Mouse (Mus musculus) embryonic facial prominence, embryonic 12.5 days (tissue): ENCODE results near the gene Zmpste24. TPM values are rescaled to one million over a fixed set of nuclear protein-coding genes. Genes with fewer than 3 reads are reported as not detected.

ENCODE experiments used
- ATAC-seq: fragments of 200-750 bp; cut with Nextera tagmentation; 2 replicates; pipeline ENCODE4 v1.8.0; 2017; ENCODE audit not compliant: insufficient number of reproducible peaks, insufficient read depth, low FRiP score, low TSS enrichment
- H3K27ac ChIP-seq: fragments of 300-500 bp; sonication (generic); 2 replicates; pipeline ENCODE4 v1.5.1; 2016; ENCODE audit warnings: mild to moderate bottlenecking
- H3K27me3 ChIP-seq: fragments of 300-500 bp; sonication (generic); 2 replicates; pipeline ENCODE4 v1.6.1; 2016; ENCODE audit warnings: mild to moderate bottlenecking, moderate library complexity
- H3K36me3 ChIP-seq: fragments of 300-500 bp; sonication (generic); 2 replicates; pipeline ENCODE4 v1.6.1; 2016; ENCODE audit warnings: mild to moderate bottlenecking
- H3K4me1 ChIP-seq: fragments of 300-500 bp; sonication (generic); 2 replicates; pipeline ENCODE4 v1.6.1; 2016
- H3K4me2 ChIP-seq: fragments of 300-500 bp; sonication (generic); replicated peaks from 2 replicates; pipeline ENCODE4 v1.6.1; 2016; ENCODE audit warnings: mild to moderate bottlenecking, moderate library complexity
- H3K4me3 ChIP-seq: fragments of 300-500 bp; sonication (generic); 2 replicates; pipeline ENCODE4 v1.5.1; 2016; ENCODE audit warnings: mild to moderate bottlenecking
- H3K9ac ChIP-seq: fragments of 300-500 bp; sonication (generic); 2 replicates; pipeline ENCODE4 v1.6.1; 2016; ENCODE audit warnings: mild to moderate bottlenecking, moderate library complexity
- H3K9me3 ChIP-seq: fragments of 300-500 bp; sonication (generic); 2 replicates; pipeline ENCODE4 v1.6.1; 2016; ENCODE audit warnings: mild to moderate bottlenecking, moderate library complexity
- WGBS: fragments of 180-500 bp; shearing (Covaris S2); methylation state at CpG from one replicate; pipeline ENCODE4 v1.1.7; 2016; 5-methylcytosine and 5-hydroxymethylcytosine counted together
- polyA plus RNA-seq: library from polyadenylated mRNA; unstranded; fragments of >200 nt; fragmentation: Nextera tagmentation; extraction: Ambion mirVana; gene quantifications from 2 replicates; pipeline ENCODE4 v1.2.1, GENCODE M21; 2016

Zmpste24 gene
- polyA plus RNA-seq, 1 experiment from 2014 or later: 25.2 TPM

GRCm38 (mm10) chr4:121056342-121056741, 41.7 kb downstream of the Zmpste24 start:
- no peak overlapping the region for H3K4me3 ChIP-seq
- WGBS: 47% methylated on average over 3 of the region's 3 CpGs
- no peak overlapping the region for H3K9ac ChIP-seq
- no peaks in the 10 kb centered on the region for H3K4me1 ChIP-seq
- no peak for ATAC-seq
- peaks cover 23% of the 10 kb centered on the region for H3K36me3 ChIP-seq
- H3K27me3 ChIP-seq: 0 out of 2 replicates have a peak, but pooled peaks cover 5% of the 10 kb centered on the region
- no peak overlapping the region for H3K4me2 ChIP-seq
- no peak overlapping the region for H3K27ac ChIP-seq
- H3K9me3 ChIP-seq: no peaks in the 10 kb centered on the region

DNA sequence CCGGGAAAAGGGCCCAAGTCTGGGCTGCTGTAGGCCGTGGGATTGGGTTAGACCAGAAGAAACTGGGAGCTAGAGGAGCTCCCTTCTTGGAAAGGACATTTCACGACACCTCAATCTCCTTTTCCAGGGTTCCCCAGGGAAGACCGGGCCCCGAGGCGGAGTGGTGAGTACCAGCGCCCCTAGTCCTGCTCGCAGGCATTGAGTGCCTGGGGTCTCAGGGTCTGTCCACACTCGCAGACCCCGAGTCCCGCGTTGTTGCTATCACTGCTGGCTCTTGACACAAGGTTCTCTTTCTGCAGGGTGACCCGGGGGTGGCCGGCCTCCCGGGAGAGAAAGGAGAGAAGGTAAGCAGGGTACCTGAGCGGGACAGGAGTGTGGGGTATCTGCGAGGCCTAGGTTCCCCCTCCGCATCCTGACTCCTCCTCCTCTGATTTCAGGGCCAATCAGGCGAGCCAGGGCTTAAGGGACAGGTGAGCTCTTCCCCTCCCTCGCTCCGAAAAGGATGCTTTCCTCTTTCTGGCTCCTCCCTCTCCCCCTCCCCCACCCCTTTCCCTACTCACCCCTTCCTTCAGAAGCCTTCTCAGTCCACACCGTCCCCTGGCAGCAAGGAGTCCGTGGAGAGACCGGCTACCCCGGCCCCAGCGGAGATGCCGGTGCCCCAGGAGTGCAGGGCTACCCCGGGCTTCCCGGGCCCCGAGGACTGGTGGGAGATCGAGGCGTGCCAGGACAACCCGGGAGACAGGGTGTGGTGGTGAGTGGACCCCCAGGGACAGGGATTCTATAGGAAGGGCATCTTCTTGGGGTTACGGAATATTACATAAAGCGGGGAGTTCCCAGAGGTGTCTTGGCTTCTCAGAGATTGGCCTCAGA, 45.4 kb downstream of the Zmpste24 start:
- Histone ChIP-seq H3K9me3 (no peaks in the 10 kb centered on the region), H3K36me3 (peaks cover 9% of the 10 kb centered on the region; the same call in 1 of the 2 replicates), H3K27me3 (0 out of 2 replicates have a peak, but pooled peaks cover 5% of the 10 kb centered on the region), H3K4me2 (peak overlapping the region; percentile 45), H3K9ac (peak overlapping the region; percentile 4; the same call in 1 of the 2 replicates), H3K27ac (no peak overlapping the region), H3K4me3 (peak overlapping the region; percentile 9; the same call in 1 of the 2 replicates), H3K4me1 (no peaks in the 10 kb centered on the region)
- WGBS: 14% methylated on average over 35 of the region's 35 CpGs
- ATAC-seq: no peak

DNA sequence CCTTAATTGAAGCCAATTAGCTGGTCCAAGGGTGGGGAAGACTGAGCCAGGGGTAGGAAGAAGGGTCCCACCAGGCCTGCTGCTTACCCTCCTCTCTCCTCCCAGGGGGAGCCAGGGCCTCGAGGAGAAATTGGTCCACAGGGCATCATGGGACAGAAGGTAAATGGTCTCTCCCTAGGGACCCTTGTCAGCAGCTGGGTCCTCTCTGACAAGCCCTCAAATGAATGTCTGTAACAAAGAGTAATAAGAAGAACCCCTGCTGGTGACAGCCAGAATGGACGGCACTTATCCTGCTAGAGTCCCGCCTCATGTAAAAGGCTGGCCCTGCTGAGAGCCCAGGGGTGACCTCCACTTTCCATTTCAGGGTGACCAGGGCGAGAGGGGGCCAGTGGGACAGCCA, 46.2 kb downstream of the Zmpste24 start:
- H3K4me1 ChIP-seq: no peaks in the 10 kb centered on the region
- H3K9me3 ChIP-seq: no peaks in the 10 kb centered on the region
- WGBS: 21% methylated on average over 4 of the region's 4 CpGs
- H3K27ac ChIP-seq: no peak overlapping the region
- 0 out of 2 replicates have a peak, but pooled peaks cover 5% of the 10 kb centered on the region for H3K27me3 ChIP-seq
- H3K36me3 ChIP-seq: peaks cover 9% of the 10 kb centered on the region; the same call in 1 of the 2 replicates
- no peak for ATAC-seq
- no peak overlapping the region for H3K4me2 ChIP-seq
- H3K4me3 ChIP-seq: no peak overlapping the region
- H3K9ac ChIP-seq: no peak overlapping the region

DNA sequence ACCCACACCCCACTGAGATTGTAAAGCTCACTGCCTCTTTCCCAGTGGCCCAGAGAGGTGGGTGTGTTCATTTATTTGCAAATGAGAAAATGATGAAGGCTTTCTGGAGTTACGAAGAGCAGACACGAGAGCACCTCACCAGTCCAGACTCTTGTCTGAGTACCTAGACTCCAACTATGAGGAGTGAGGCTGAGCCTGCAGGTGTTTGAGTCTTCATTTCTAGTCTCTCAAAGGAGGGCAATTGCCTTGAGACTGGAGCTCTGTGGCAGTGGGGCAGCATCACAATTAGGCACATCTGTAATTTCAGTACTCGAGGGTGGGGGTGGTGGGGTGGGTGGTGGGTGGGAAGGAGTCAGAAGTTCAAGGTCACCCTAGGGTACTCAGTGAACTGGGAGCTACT, 55.1 kb downstream of the Zmpste24 start:
- no peak overlapping the region for H3K4me2 ChIP-seq
- H3K4me3 ChIP-seq: no peak overlapping the region
- H3K9ac ChIP-seq: no peak overlapping the region
- H3K36me3 ChIP-seq: 0 out of 2 replicates have a peak, but pooled peaks cover 9% of the 10 kb centered on the region
- peaks cover 25% of the 10 kb centered on the region; the same call in 1 of the 2 replicates for H3K27me3 ChIP-seq
- WGBS: 67% methylated on average over 3 of the region's 3 CpGs
- no peak for ATAC-seq
- H3K9me3 ChIP-seq: no peaks in the 10 kb centered on the region
- no peak overlapping the region for H3K27ac ChIP-seq
- peaks cover 27% of the 10 kb centered on the region for H3K4me1 ChIP-seq

- H3K4me3 ChIP-seq: no peak overlapping the region
- H3K27ac ChIP-seq: peak overlapping the region; percentile 91
- 0 out of 2 replicates have a peak, but pooled peaks cover 9% of the 10 kb centered on the region for H3K36me3 ChIP-seq
- peak overlapping the region; percentile 55; the same call in 1 of the 2 replicates for H3K4me2 ChIP-seq
- peaks cover 27% of the 10 kb centered on the region for H3K4me1 ChIP-seq
- ATAC-seq: no peak
- H3K9ac ChIP-seq: no peak overlapping the region
- no peaks in the 10 kb centered on the region for H3K9me3 ChIP-seq
- 46% methylated on average over 5 of the region's 5 CpGs for WGBS
- peaks cover 26% of the 10 kb centered on the region; the same call in 1 of the 2 replicates for H3K27me3 ChIP-seq
Measured at GRCm38 (mm10) chr4:121042472-121042871, 55.6 kb downstream of the Zmpste24 start.

DNA sequence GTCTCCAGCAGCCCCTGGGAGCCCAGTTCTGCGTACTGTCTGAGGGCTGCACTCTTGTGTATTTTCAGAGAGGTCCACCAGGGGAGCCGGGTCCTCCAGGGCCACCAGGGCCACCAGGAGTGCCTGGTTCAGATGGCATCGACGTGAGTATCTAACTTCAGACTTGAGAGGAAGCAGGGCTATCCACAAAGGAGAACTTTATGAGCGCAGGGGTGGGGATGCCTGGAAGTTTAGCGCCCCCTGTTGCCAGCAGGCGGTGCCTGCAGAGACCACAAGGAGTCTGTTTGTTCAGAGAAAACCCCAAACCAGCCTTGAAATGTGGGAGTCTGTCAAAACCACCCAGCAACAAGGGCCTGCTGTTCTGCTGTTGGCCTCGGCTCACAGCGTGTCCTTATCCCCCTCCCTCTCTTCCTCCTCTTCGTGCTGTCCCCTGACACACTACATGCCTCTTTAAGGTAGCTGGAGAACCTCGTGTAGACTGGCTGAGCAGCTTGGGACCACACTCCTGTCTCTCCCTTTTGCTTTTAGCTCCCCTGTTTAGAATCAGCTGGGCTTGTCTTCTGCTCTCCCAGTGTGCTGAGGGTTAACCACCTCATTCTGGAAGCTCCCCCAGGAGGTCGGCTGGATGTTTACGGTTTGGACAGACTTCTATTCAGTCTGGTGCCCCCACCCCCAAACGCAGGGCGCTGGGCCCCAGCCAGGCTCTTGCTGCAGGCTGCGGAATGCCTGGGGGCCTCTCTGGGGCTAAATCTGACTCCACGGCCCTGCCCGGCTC, 57.0 kb downstream of the Zmpste24 start:
- Histone ChIP-seq H3K4me2 (peak overlapping the region; percentile 55), H3K27ac (peak overlapping the region; percentile 91), H3K36me3 (0 out of 2 replicates have a peak, but pooled peaks cover 7% of the 10 kb centered on the region), H3K9me3 (no peaks in the 10 kb centered on the region), H3K27me3 (peaks cover 26% of the 10 kb centered on the region; the same call in 1 of the 2 replicates), H3K4me3 (peak overlapping the region; percentile 43), H3K4me1 (peaks cover 27% of the 10 kb centered on the region), H3K9ac (peak overlapping the region; percentile 27; the same call in 1 of the 2 replicates)
- peak; percentile 74 for ATAC-seq
- WGBS: 7% methylated on average over 18 of the region's 18 CpGs

DNA sequence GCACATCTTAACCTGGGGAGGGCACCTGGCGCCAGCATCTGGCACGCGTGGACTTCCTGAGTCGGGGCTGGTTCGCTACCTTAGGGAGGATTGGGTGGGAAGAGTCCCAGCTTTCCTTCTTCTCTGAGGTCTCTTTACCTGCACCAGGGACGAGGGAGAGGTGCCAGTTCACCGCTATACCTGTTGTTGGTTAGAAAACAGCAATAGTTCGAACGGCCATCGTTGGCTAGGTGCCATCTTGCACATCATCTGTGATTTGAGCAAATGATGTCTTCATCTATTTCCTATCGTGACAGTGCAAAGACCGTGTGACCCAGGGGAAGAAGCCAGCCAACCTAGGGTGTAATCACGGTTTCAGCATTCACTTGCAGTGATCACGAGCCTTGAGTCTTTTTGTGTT, 57.7 kb downstream of the Zmpste24 start:
- Histone ChIP-seq H3K27me3 (peaks cover 26% of the 10 kb centered on the region; the same call in 1 of the 2 replicates), H3K4me3 (peak overlapping the region; percentile 43), H3K9me3 (no peaks in the 10 kb centered on the region), H3K9ac (peak overlapping the region; percentile 51; the same call in 1 of the 2 replicates), H3K36me3 (0 out of 2 replicates have a peak, but pooled peaks cover under 1% of the 10 kb centered on the region), H3K4me1 (peaks cover 27% of the 10 kb centered on the region), H3K27ac (peak overlapping the region; percentile 91), H3K4me2 (peak overlapping the region; percentile 55)
- WGBS: 59% methylated on average over 14 of the region's 14 CpGs
- ATAC-seq: no peak

GRCm38 (mm10) chr4:121039331-121040115, 58.5 kb downstream of the Zmpste24 start, which contains the start of gene Col9a2:
TSS of gene Col9a2 (plus strand) at chr4:121039385.
- ATAC-seq: no peak
- H3K36me3 ChIP-seq: no peaks in the 10 kb centered on the region
- peak within 1 kb of the TSS; percentile 91 for H3K27ac ChIP-seq
- H3K9ac ChIP-seq: peak within 1 kb of the TSS; percentile 51
- H3K4me2 ChIP-seq: peak within 1 kb of the TSS; percentile 55
- H3K4me3 ChIP-seq: peak within 1 kb of the TSS; percentile 43
- WGBS: 3% methylated on average over 46 of the region's 46 CpGs
- H3K4me1 ChIP-seq: peaks cover 27% of the 10 kb centered on the region
- H3K9me3 ChIP-seq: no peaks in the 10 kb centered on the region
- H3K27me3 ChIP-seq: peaks cover 26% of the 10 kb centered on the region; the same call in 1 of the 2 replicates

- H3K4me3 ChIP-seq: no peak overlapping the region
- no peak overlapping the region for H3K4me2 ChIP-seq
- ATAC-seq: no peak
- H3K36me3 ChIP-seq: no peaks in the 10 kb centered on the region
- H3K27ac ChIP-seq: no peak overlapping the region
- no peaks in the 10 kb centered on the region for H3K4me1 ChIP-seq
- no peaks in the 10 kb centered on the region for H3K9me3 ChIP-seq
- H3K27me3 ChIP-seq: 0 out of 2 replicates have a peak, but pooled peaks cover 2% of the 10 kb centered on the region
- 65% methylated on average over 2 of the region's 2 CpGs for WGBS
- H3K9ac ChIP-seq: no peak overlapping the region
Measured at GRCm38 (mm10) chr4:121033006-121033405, 65.0 kb downstream of the Zmpste24 start.

DNA sequence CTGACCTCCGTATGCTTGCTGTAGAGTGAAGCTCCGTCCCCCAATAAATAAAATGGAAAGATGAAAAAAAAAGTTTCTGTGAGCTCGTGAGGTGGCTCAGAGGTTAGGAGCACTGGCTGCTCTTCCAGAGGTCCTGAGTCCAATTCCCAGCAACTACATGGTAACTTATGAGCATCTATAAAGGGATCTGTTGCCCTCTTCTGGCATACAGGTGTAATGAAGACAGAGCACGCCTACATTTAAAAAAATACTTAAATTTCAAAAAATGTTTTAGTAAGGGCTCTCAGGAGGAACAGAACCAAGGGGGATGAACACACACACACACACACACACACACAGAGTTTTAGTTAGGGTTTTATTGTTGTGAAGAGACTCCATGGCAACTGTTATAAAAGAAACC, 66.6 kb downstream of the Zmpste24 start:
- H3K4me2 ChIP-seq: no peak overlapping the region

GRCm38 (mm10) chr4:121029632-121030031, 68.4 kb downstream of the Zmpste24 start:
- no peaks in the 10 kb centered on the region for H3K9me3 ChIP-seq
- no peak overlapping the region for H3K4me2 ChIP-seq
- no peak overlapping the region for H3K4me3 ChIP-seq
- no peaks in the 10 kb centered on the region for H3K36me3 ChIP-seq
- WGBS: 69% methylated on average over 3 of the region's 3 CpGs
- H3K27ac ChIP-seq: no peak overlapping the region
- no peaks in the 10 kb centered on the region for H3K4me1 ChIP-seq
- ATAC-seq: no peak
- H3K9ac ChIP-seq: no peak overlapping the region
- H3K27me3 ChIP-seq: no peaks in the 10 kb centered on the region

More for the DNA sequence above, 66.6 kb downstream of the Zmpste24 start:
- Histone ChIP-seq H3K27ac (no peak overlapping the region), H3K4me1 (no peaks in the 10 kb centered on the region), H3K9ac (no peak overlapping the region), H3K4me3 (no peak overlapping the region), H3K27me3 (no peaks in the 10 kb centered on the region), H3K36me3 (no peaks in the 10 kb centered on the region), H3K9me3 (no peaks in the 10 kb centered on the region)
- ATAC-seq: no peak
- WGBS: 59% methylated on average over 4 of the region's 4 CpGs
